In genomic region chr9:40227874-40228789, GRCm38 (mm10) we compare ENCODE assay signal across 9 mouse cellular contexts. TPM values are rescaled to one million over a fixed set of nuclear protein-coding genes. Genes with fewer than 3 reads are reported as not detected.
DNase-seq lines count a peak whose midpoint lies in the region; ATAC-seq lines count a peak whose summit lies in the region.
"Had no signal": no experiment of that assay in that cellular context is flagged by ENCODE, and none has a peak within 500 bp of the region (broad histone marks: within the 10 kb centered on the region; RNA-seq: fewer than 3 reads in every experiment).

No protein-coding gene starts in this region.

- H3K9me3 ChIP-seq in forebrain, embryonic 12.5 days, result no peaks in the 10 kb centered on the region
- no peaks in the 10 kb centered on the region for H3K9me3 ChIP-seq in intestine, embryonic 16.5 days (ENCODE audit: control insufficient read depth, low read length)

- H3K36me3 ChIP-seq in forebrain, embryonic 12.5 days (replicated peaks), result no peaks in the 10 kb centered on the region
- H3K36me3 ChIP-seq in intestine, embryonic 16.5 days (ENCODE audit: control insufficient read depth, insufficient read depth, low read length), result no peaks in the 10 kb centered on the region

- peak; percentile 30 to 73 for DNase-seq in adrenal gland, adult (ENCODE audit: inconsistent age in 2 of 2, low spot score in 1 of 2)
- DNase-seq in adrenal gland, adult 8-10 months, result no peak
- peak; percentile 34 for DNase-seq in urinary bladder, postnatal 25 days (ENCODE audit: low spot score)
- no peak for DNase-seq in urinary bladder, adult 2 months (ENCODE audit: low spot score)
- DNase-seq in lung, postnatal 10 days, result peak; percentile 62
- peak; percentile 43 for DNase-seq in right cerebral cortex, adult 18-20 months

- H3K27me3 ChIP-seq in forebrain, embryonic 12.5 days, result no peaks in the 10 kb centered on the region; the same call in 1 of the 2 replicates
- H3K27me3 ChIP-seq in intestine, embryonic 16.5 days (replicated peaks; ENCODE audit: control insufficient read depth, insufficient read depth, low read length), result no peaks in the 10 kb centered on the region

- ATAC-seq in forebrain, embryonic 12.5 days (ENCODE audit: low FRiP score), result peak; percentile 83
- ATAC-seq in intestine, embryonic 16.5 days, result peak; percentile 71; the same call in 1 of the 2 replicates

- WGBS in forebrain, embryonic 12.5 days, result 76% methylated on average over 10 of the region's 10 CpGs
- 71% methylated on average over 10 of the region's 10 CpGs for WGBS in intestine, embryonic 16.5 days

- no peak overlapping the region for H3K27ac ChIP-seq in forebrain, embryonic 12.5 days
- H3K27ac ChIP-seq in intestine, embryonic 16.5 days (ENCODE audit: low read length), result no peak overlapping the region

- no peaks in the 10 kb centered on the region; the same call in 1 of the 2 replicates for H3K4me1 ChIP-seq in forebrain, embryonic 12.5 days
- H3K4me1 ChIP-seq in intestine, embryonic 16.5 days (ENCODE audit: control insufficient read depth, insufficient read depth, low read length), result no peaks in the 10 kb centered on the region

- no peak overlapping the region for H3K4me3 ChIP-seq in forebrain, embryonic 12.5 days (replicated peaks)
- H3K4me3 ChIP-seq in intestine, embryonic 16.5 days (ENCODE audit: low read length), result no peak overlapping the region

- H3K4me2 ChIP-seq in forebrain, embryonic 12.5 days, result no peak overlapping the region
- no peak overlapping the region for H3K4me2 ChIP-seq in intestine, embryonic 16.5 days (ENCODE audit: low read depth, low read length)

- H3K9ac ChIP-seq in forebrain, embryonic 12.5 days, result no peak overlapping the region
- H3K9ac ChIP-seq in intestine, embryonic 16.5 days (ENCODE audit: low read depth, low read length), result no peak overlapping the region

RNA-seq across cellular contexts. Expression of gene Zfp202, which starts 36.0 kb away (rescaled TPM):
- 1 to 10 TPM; 5.8 to 8.0 (median 6.7) TPM for total RNA-seq in adrenal gland, adult 8-10 months (2022)
- 3.2 and 3.7 TPM in 2 replicates for polyA plus RNA-seq in urinary bladder, adult 2 months (2012; rRNA removed)
- polyA plus RNA-seq in forebrain, embryonic 12.5 days (2016; fragmentation: Nextera tagmentation; extraction: Ambion mirVana), result 8.2 and 8.4 TPM in 2 replicates
- polyA plus RNA-seq in intestine, embryonic 16.5 days (2015; fragmentation: Nextera tagmentation; extraction: Ambion mirVana), result 2.8 and 3.1 TPM in 2 replicates

RNA-seq across cellular contexts. Expression of gene Scn3b, which starts 40.9 kb away (rescaled TPM):
- total RNA-seq in adrenal gland, adult 8-10 months (2022), result 10 to 100 TPM in 2 of 4 experiments, 1 to 10 TPM in 2; 8.7 to 14.7 (median 11.9) TPM
- polyA plus RNA-seq in urinary bladder, adult 2 months (2012; rRNA removed), result 1.4 and 2.0 TPM in 2 replicates
- polyA plus RNA-seq in forebrain, embryonic 12.5 days (2016; fragmentation: Nextera tagmentation; extraction: Ambion mirVana), result 23.1 and 27.5 TPM in 2 replicates
- 4.0 and 4.4 TPM in 2 replicates for polyA plus RNA-seq in intestine, embryonic 16.5 days (2015; fragmentation: Nextera tagmentation; extraction: Ambion mirVana)

RNA-seq across cellular contexts. Expression of gene Olfr986, which starts 47.4 kb away (rescaled TPM):
- under 1 TPM in 1 of 4 experiments, not detected in 3; 0.08 TPM for total RNA-seq in adrenal gland, adult 8-10 months (2022)
- polyA plus RNA-seq in urinary bladder, adult 2 months (2012; rRNA removed), result not detected in 2 replicates
- polyA plus RNA-seq in forebrain, embryonic 12.5 days (2016; fragmentation: Nextera tagmentation; extraction: Ambion mirVana), result not detected in 2 replicates
- polyA plus RNA-seq in intestine, embryonic 16.5 days (2015; fragmentation: Nextera tagmentation; extraction: Ambion mirVana), result not detected in 2 replicates
- polyA plus RNA-seq: small intestine, adult 2 months had no signal

Comparison
In these comparisons a context has a peak if more than half of its experiments do, and no peak if none do; other contexts are left out.
1. DNase-seq: peak in adrenal gland, adult (2 of 2), urinary bladder, postnatal 25 days (single experiment), lung, postnatal 10 days (single experiment) and right cerebral cortex, adult 18-20 months (single experiment); none in adrenal gland, adult 8-10 months (single experiment) and urinary bladder, adult 2 months (single experiment).